Mouse (Mus musculus) MEL (cell line): ENCODE data around the gene Dennd4a. TPM values are rescaled to one million over a fixed set of nuclear protein-coding genes. Genes with fewer than 3 reads are reported as not detected.

ENCODE experiments used
- DNase-seq: peaks from one replicate; pipeline ENCODE4 v3.0.0; 2011; ENCODE audit warnings: low read depth, low spot score
- H3K27ac ChIP-seq: 2 replicates; pipeline ENCODE4 v1.5.1; 2012; ENCODE audit warnings: low read depth, mild to moderate bottlenecking, control low read depth, low read length, moderate library complexity; ENCODE audit not compliant: control insufficient read depth
- H3K27me3 ChIP-seq, 2 experiments: fragments of 150-350 bp in 1 of 2; sonication (generic) in 1 of 2; 2 replicates each; pipeline ENCODE4 v1.6.1; 2012; ENCODE audit warnings: low read length in 2 of 2, mild to moderate bottlenecking in 2 of 2, improper control_type of control experiment in 1 of 2, moderate library complexity in 1 of 2; ENCODE audit not compliant: insufficient read depth in 2 of 2, control insufficient read depth in 1 of 2
- H3K36me3 ChIP-seq, 2 experiments: 2 replicates each; pipeline ENCODE4 v1.6.1; 2012 to 2014; ENCODE audit warnings: low read length in 2 of 2, improper control_type of control experiment in 1 of 2, inconsistent platforms in 1 of 2, mild to moderate bottlenecking in 1 of 2; ENCODE audit not compliant: insufficient read depth in 2 of 2, control insufficient read depth in 1 of 2
- H3K4me1 ChIP-seq, 2 experiments: fragments of 150-350 bp in 1 of 2; sonication (generic) in 1 of 2; 2 replicates each; pipeline ENCODE4 v1.6.1; 2012; ENCODE audit warnings: low read length in 2 of 2, improper control_type of control experiment in 1 of 2, mild to moderate bottlenecking in 1 of 2; ENCODE audit not compliant: insufficient read depth in 2 of 2, control insufficient read depth in 1 of 2
- H3K4me3 ChIP-seq, 2 experiments: fragments of 150-350 bp in 1 of 2; sonication (generic) in 1 of 2; 2 replicates each; pipeline ENCODE4 v1.5.1; 2012; ENCODE audit warnings: low read depth in 2 of 2, low read length in 2 of 2, mild to moderate bottlenecking in 2 of 2, moderate library complexity in 2 of 2, control low read depth in 1 of 2, improper control_type of control experiment in 1 of 2; ENCODE audit not compliant: control insufficient read depth in 1 of 2, insufficient read depth in 1 of 2
- H3K79me2 ChIP-seq: 2 replicates; pipeline ENCODE4 v1.6.1; 2012; ENCODE audit warnings: mild to moderate bottlenecking, low read length, moderate library complexity; ENCODE audit not compliant: control insufficient read depth, poor library complexity, insufficient read depth
- H3K9ac ChIP-seq: 2 replicates; pipeline ENCODE4 v1.6.1; 2012; ENCODE audit warnings: low read depth, mild to moderate bottlenecking, control low read depth, low read length, moderate library complexity; ENCODE audit not compliant: control insufficient read depth, poor library complexity, severe bottlenecking
- H3K9me3 ChIP-seq: fragments of 150-350 bp; sonication (generic); replicated peaks from 2 replicates; pipeline ENCODE4 v1.6.1; 2012; ENCODE audit warnings: mild to moderate bottlenecking, low read length, improper control_type of control experiment, moderate library complexity; ENCODE audit not compliant: insufficient read depth
- BHLHE40 ChIP-seq: IDR thresholded peaks from 2 replicates; pipeline ENCODE4 v1.6.1; 2012; ENCODE audit warnings: low read depth, mild to moderate bottlenecking, inconsistent platforms, low read length, improper control_type of control experiment, borderline replicate concordance
- CHD1 ChIP-seq: IDR thresholded peaks from 2 replicates; pipeline ENCODE4 v1.6.1; 2012; ENCODE audit warnings: low read depth, mild to moderate bottlenecking, inconsistent platforms, low read length, improper control_type of control experiment
- CTCF ChIP-seq, 3 experiments: IDR thresholded peaks in 2 of 3; conservative IDR thresholded peaks in 1 of 3; 2 replicates each; pipeline ENCODE4 v1.5.1; 2011 to 2012; ENCODE audit warnings: low read length in 3 of 3, low read depth in 2 of 3, mild to moderate bottlenecking in 2 of 3, improper control_type of control experiment in 1 of 3, inconsistent platforms in 1 of 3, mixed read lengths in 1 of 3, moderate library complexity in 1 of 3; ENCODE audit not compliant: control insufficient read depth in 1 of 3, insufficient read depth in 1 of 3, poor library complexity in 1 of 3, severe bottlenecking in 1 of 3
- ETS1 ChIP-seq: IDR thresholded peaks from 2 replicates; pipeline ENCODE4 v1.6.1; 2012; ENCODE audit warnings: low read depth, mild to moderate bottlenecking, inconsistent platforms, low read length, improper control_type of control experiment, moderate library complexity
- HCFC1 ChIP-seq: IDR thresholded peaks from 2 replicates; pipeline ENCODE4 v1.6.1; 2012; ENCODE audit warnings: low read depth, mild to moderate bottlenecking, inconsistent platforms, low read length, improper control_type of control experiment, moderate library complexity
- MAFK ChIP-seq: IDR thresholded peaks from 2 replicates; pipeline ENCODE4 v1.6.1; 2011; ENCODE audit warnings: low read depth, mild to moderate bottlenecking, low read length, improper control_type of control experiment, borderline replicate concordance
- MYC ChIP-seq: IDR thresholded peaks from 2 replicates; pipeline ENCODE4 v1.6.1; 2011; ENCODE audit warnings: low read depth, mild to moderate bottlenecking, low read length, improper control_type of control experiment, moderate library complexity
- NELFE ChIP-seq: IDR thresholded peaks from 2 replicates; pipeline ENCODE4 v1.6.1; 2011; ENCODE audit warnings: low read depth, low read length, improper control_type of control experiment
- POLR2A ChIP-seq, 2 experiments: IDR thresholded peaks; 2 replicates each; pipeline ENCODE4 v1.6.1; 2011 to 2012; ENCODE audit warnings: low read length in 2 of 2, mild to moderate bottlenecking in 2 of 2, control low read depth in 1 of 2, improper control_type of control experiment in 1 of 2, low read depth in 1 of 2, moderate library complexity in 1 of 2; ENCODE audit not compliant: control insufficient read depth in 1 of 2, insufficient read depth in 1 of 2, poor library complexity in 1 of 2
- RAD21 ChIP-seq: IDR thresholded peaks from 2 replicates; pipeline ENCODE4 v1.6.1; 2011; ENCODE audit warnings: mild to moderate bottlenecking, low read depth, low read length, improper control_type of control experiment
- SMC3 ChIP-seq: IDR thresholded peaks from 2 replicates; pipeline ENCODE4 v1.6.1; 2011; ENCODE audit warnings: low read depth, low read length, improper control_type of control experiment
- TBP ChIP-seq: IDR thresholded peaks from 2 replicates; pipeline ENCODE4 v1.8.0; 2011; ENCODE audit warnings: low read depth, low read length, improper control_type of control experiment
- TCF12 ChIP-seq: IDR thresholded peaks from 2 replicates; pipeline ENCODE4 v1.6.1; 2014; ENCODE audit warnings: low read depth, mild to moderate bottlenecking, inconsistent platforms, low read length, improper control_type of control experiment, moderate library complexity
- UBTF ChIP-seq: IDR thresholded peaks from 2 replicates; pipeline ENCODE4 v1.6.1; 2012; ENCODE audit warnings: low read depth, mild to moderate bottlenecking, inconsistent platforms, low read length, improper control_type of control experiment, moderate library complexity, borderline replicate concordance; ENCODE audit not compliant: insufficient read depth
- USF2 ChIP-seq, 2 experiments: IDR thresholded peaks; 2 replicates each; pipeline ENCODE4 v1.6.1; 2011 to 2012; ENCODE audit warnings: improper control_type of control experiment in 2 of 2, low read length in 2 of 2, borderline replicate concordance in 1 of 2, inconsistent platforms in 1 of 2, low read depth in 1 of 2, mild to moderate bottlenecking in 1 of 2; ENCODE audit not compliant: insufficient read depth in 1 of 2
- ZKSCAN1 ChIP-seq: IDR thresholded peaks from 2 replicates; pipeline ENCODE4 v1.6.1; 2012; ENCODE audit warnings: low read depth, mild to moderate bottlenecking, inconsistent platforms, low read length, improper control_type of control experiment, moderate library complexity
- ZNF384 ChIP-seq: IDR thresholded peaks from 2 replicates; pipeline ENCODE4 v1.6.1; 2012; ENCODE audit warnings: low read depth, mild to moderate bottlenecking, inconsistent platforms, low read length, improper control_type of control experiment
- polyA plus RNA-seq, 2 experiments: library from polyadenylated mRNA; stranded (reverse) in 1 of 2; unstranded in 1 of 2; fragments of >175 nt in 1 of 2; fragments of >200 nt in 1 of 2; gene quantifications; 2 replicates each; pipeline versions ENCODE4 v1.2.1 to v1.2.4; 2012; ENCODE audit warnings: low replicate concordance in 2 of 2, low read depth in 1 of 2; ENCODE audit not compliant: insufficient read length in 2 of 2, insufficient read depth in 1 of 2, missing spikeins in 1 of 2
- total RNA-seq: library from RNA; depleted of rRNA; stranded (reverse); fragments of 300-350 nt; gene quantifications from 2 replicates; pipeline ENCODE4 v1.2.3, GENCODE M21; 2012

The Dennd4a gene
- total and polyA plus RNA-seq, 3 experiments: 7.7 to 74.8 (median 24.9) TPM

- Histone ChIP-seq H3K9ac (no peak overlapping the region), H3K4me3 (no peak overlapping the region), H3K27ac (no peak overlapping the region)
- DNase-seq: no peak
- no peak for TF ChIP-seq HCFC1
- no peak for TF ChIP-seq POLR2A (IDR thresholded peaks at IDR 0.05; ENCODE audit: control insufficient read depth in 1 of 2, insufficient read depth in 1 of 2, low read depth in 1 of 2, low read length in 2 of 2, poor library complexity in 1 of 2)
- no peak for TF ChIP-seq NELFE
- no peak for TF ChIP-seq TCF12
- no peak for TF ChIP-seq BHLHE40
- no peak for TF ChIP-seq MYC
- TF ChIP-seq, all 39 proteins: peak for 0
- no peaks in the 10 kb centered on the region for H3K9me3 ChIP-seq
- H3K27me3 ChIP-seq: no peaks in the 10 kb centered on the region
- no peaks in the 10 kb centered on the region for H3K79me2 ChIP-seq
- H3K36me3 ChIP-seq: peaks cover 0 to 1% of the 10 kb centered on the region in 2 experiments; a peak in 2 of 4 replicates
- H3K4me1 ChIP-seq: peaks cover 7% of the 10 kb centered on the region in 2 experiments
Observed at GRCm38 (mm10) chr9:64799504-64799903, 11.6 kb upstream of the Dennd4a start.

GRCm38 (mm10) chr9:64802561-64802960, 8.6 kb upstream of the Dennd4a start:
- TF ChIP-seq ZNF384: no peak
- Histone ChIP-seq H3K4me1 (peaks cover 25 to 29% of the 10 kb centered on the region in 2 experiments), H3K27ac (no peak overlapping the region)

GRCm38 (mm10) chr9:64803373-64804214, 7.5 kb upstream of the Dennd4a start:
- Histone ChIP-seq H3K27me3 (no peaks in the 10 kb centered on the region), H3K4me1 (peaks cover 28 to 31% of the 10 kb centered on the region in 2 experiments), H3K36me3 (peaks cover 0 to 26% of the 10 kb centered on the region in 2 experiments; a peak in 2 of 4 replicates), H3K9ac (no peak overlapping the region), H3K4me3 (no peak overlapping the region), H3K27ac (no peak overlapping the region), H3K79me2 (no peaks in the 10 kb centered on the region), H3K9me3 (no peaks in the 10 kb centered on the region)
- no peak for DNase-seq
- TF ChIP-seq ZNF384: no peak
- no peak for TF ChIP-seq MAFK
- TF ChIP-seq UBTF: no peak
- no peak for TF ChIP-seq TBP
- no peak for TF ChIP-seq ETS1
- no peak for TF ChIP-seq RAD21
- TF ChIP-seq ZKSCAN1: no peak
- no peak for TF ChIP-seq NELFE
- TF ChIP-seq CHD1: no peak
- TF ChIP-seq CTCF (IDR thresholded peaks at IDR 0.05 in 2 of 3, conservative IDR thresholded peaks at IDR 0.05 in 1 of 3; ENCODE audit: control insufficient read depth in 1 of 3, insufficient read depth in 1 of 3, low read depth in 2 of 3, low read length in 3 of 3, poor library complexity in 1 of 3, severe bottlenecking in 1 of 3): no peak
- no peak for TF ChIP-seq SMC3
- no peak for TF ChIP-seq USF2 (IDR thresholded peaks at IDR 0.05; ENCODE audit: borderline replicate concordance in 1 of 2, insufficient read depth in 1 of 2, low read depth in 1 of 2, low read length in 2 of 2)
- no peak for TF ChIP-seq POLR2A (IDR thresholded peaks at IDR 0.05; ENCODE audit: control insufficient read depth in 1 of 2, insufficient read depth in 1 of 2, low read depth in 1 of 2, low read length in 2 of 2, poor library complexity in 1 of 2)

More at GRCm38 (mm10) chr9:64802561-64802960, 8.6 kb upstream of the Dennd4a start:
- no peak for DNase-seq
- Histone ChIP-seq H3K4me3 (no peak overlapping the region), H3K9ac (no peak overlapping the region), H3K27me3 (no peaks in the 10 kb centered on the region), H3K9me3 (no peaks in the 10 kb centered on the region), H3K36me3 (peaks cover 0 to 22% of the 10 kb centered on the region in 2 experiments; a peak in 2 of 4 replicates), H3K79me2 (no peaks in the 10 kb centered on the region)
